Mouse (Mus musculus): ENCODE measurements around the gene Prss50.

Gene Prss50

DNA sequence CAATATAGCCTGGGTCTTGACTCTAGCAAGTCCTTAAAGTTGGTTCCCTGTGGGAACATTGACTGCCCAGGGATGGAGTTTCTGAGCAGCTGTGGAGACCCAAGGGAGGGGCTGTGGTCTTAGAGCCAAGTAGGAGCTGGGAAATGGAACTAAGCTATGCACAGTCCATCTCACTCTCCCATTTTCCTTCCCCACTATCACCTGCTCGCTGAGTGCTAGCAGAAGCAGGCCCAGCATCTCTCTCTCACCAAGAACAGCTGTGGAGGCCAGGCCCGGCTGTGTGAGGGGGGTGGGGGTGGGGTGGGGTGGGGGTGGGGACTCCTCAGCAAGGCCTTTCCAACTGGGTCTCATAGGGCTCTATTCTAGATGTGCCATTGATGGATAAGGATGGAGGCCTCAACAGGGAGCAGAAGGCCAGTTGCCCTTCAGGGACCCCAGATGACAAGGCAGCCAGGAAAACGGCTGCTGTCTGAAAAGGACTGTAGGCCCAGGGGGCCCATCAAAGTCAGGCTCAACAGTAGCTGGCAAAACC, 17.0 kb downstream of the Prss50 start:
- no peak for DNase-seq (ENCODE audit: low read depth)

DNA sequence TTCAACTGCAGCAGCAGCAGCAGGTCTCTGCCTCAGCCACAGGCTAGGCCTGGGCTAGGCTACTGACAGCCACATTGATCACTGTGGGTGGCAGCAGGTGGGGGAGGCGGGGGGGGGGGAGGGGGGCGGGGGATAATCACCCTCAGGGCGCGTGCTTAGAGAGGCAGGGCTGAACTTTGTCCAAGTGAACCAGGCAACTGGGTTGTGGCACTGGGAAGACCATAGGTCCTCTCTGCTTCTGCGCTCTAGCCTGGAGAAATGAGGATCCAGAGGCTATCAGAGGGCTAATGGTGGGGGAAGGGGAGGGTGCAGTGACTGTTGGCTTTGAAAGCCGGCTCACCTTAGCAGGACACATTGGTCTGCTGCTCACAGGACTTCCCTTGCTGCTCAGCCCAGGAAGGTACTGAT, 17.5 kb downstream of the Prss50 start:
- no peak for DNase-seq (ENCODE audit: low read depth)

DNA sequence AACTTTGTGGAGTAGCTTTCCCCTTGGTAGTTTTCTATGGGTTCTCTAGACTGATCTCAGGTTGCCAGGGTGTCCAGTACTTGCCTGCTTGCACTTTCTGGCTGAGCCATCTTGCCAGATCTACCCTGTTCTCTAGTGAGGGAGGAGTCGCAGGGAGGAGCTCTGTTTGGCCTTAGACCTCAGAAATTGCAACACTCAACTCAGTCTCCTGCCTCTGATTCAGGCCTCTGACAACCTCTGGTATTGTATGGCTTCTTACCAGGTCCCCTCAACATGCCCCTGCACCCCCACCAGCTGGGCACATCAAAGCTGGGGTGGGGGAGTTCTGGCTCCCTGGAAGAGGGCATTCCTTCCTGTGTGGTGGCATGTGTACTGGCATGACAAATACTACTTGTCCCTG, 19.6 kb downstream of the Prss50 start:
- no peak for DNase-seq (ENCODE audit: low read depth)

DNA sequence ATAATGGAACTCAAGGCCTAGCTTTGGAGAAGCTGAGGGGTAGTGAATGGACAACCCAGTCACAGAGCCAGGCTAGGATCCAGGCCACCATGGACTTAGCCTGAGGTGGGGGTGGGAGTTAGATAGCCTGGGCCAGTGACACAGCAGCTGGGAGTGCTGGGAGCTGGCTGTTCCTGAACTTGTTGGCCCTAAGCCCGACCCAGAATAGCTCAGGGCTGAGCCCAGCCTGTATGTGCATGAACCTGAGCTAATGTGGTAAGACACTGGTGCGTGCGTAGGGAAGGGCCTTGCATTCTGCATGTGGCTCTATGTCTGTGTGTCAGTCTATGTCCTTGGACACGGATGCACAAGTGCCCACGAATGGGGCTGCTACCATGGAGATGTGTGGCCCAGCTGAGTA, 20.1 kb downstream of the Prss50 start:
- DNase-seq (ENCODE audit: low read depth) = no peak

DNA sequence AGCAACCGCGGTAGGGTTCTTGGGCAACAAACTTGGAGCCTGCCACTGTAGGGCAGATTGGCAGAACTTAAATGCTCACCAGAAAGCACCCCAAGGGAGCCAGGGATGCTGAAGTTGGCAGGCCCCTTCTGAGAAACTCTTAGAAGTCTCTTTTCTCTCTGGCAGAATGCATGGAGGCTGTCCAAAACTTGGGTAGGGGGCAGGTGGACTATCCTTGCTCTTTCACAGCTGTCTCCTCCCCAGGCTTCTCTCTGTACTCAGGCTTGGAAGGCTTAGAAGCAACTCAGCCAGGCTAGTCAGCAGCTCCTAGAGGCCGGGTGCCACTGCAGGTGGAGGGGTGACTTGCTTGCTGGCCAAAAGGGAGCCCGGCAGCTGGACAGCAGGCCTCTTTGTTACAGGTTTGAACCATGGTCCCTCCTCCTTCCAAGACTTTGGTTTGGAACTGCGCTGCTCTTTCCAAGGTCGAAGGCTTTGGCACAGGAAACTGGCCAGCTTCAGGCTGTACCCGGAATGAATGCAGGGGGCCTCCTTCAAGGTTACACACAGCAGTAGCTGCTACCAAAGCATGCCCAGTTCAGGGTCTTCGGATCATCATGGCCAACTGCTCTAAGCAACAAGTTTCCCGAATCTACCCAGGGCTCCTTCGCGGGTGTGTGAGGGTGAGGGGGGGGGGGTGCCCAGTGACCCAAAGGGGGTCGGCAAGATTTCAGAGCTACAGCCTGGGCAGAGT, 21.6 kb downstream of the Prss50 start, which contains the start of gene Als2cl:
TSS of gene Als2cl (plus strand) at position 680 of the 730 bp plus-strand sequence.
- no peak for DNase-seq (ENCODE audit: low read depth)

DNA sequence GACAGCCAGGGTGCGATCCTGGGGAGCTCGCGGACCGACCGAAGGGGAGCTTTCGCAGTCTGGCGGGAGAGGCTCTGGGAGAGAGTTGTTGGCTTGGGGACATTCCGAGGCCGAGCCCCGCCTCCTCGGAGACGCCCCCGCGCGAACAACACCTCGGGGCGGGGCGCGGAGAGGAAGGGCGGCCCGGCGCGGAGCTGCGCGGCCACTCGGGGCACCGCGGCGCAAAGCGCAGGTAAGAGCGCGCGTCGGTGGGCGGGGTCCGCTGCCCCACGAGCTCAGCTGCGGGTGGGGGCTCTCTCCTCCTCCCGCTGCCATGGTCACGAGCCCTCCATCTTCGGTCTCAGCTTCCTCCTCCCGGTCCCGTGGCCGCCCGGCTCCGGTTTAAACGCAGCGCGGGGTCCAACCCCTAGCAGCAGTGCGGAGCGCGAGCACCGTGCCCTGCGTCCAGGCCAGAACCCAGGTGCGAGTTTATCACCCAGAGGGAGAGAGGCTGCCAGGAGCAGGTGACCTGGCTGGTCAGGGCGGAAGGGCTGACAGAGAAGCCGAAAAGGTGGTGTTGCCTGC, 22.3 kb downstream of the Prss50 start, which contains the start of gene Tmie:
TSS of gene Tmie (minus strand) at position 116 of the 564 bp plus-strand sequence.
- DNase-seq (ENCODE audit: low read depth) = no peak

DNA sequence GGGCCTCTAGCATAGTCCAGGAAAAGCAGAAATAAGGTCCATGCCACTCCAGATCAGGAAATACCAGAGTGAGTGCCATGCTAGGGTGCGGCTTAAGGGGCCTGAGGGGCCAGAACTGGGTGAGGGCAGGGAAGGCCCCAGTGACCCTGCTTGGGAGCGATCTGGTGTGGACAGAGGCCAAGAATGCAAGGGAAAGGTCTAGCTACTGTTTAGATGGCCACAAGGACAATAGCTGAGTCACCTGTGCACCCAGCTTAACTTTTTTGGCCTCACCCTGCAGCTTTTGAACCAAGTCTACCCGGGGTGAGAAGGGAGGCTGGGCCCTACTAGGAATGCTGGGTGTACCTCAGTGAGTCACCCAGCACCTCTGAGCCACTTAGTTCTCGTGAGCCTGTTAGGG, 23.0 kb downstream of the Prss50 start:
- no peak for DNase-seq (ENCODE audit: low read depth)

DNA sequence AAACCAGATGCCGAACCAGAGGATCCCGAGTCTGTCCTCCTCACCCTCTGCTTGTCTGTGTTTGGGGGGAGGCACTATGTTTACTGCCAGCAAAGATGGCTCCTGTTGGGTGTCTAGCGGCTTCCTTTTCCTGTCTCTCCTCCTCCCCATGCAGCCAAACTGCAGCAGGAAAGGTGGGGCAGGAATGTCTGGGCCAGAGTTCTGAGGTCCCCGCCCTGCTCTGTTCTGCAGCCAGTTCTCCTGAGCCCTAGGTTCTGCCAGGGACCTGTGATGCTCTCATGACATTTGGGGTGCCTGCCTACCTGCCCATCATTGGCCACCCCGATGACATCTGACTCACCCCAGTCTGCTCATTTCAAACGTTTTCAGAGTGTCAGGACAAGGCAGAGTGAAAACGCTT, 24.2 kb downstream of the Prss50 start:
- DNase-seq (ENCODE audit: low read depth) = no peak

DNA sequence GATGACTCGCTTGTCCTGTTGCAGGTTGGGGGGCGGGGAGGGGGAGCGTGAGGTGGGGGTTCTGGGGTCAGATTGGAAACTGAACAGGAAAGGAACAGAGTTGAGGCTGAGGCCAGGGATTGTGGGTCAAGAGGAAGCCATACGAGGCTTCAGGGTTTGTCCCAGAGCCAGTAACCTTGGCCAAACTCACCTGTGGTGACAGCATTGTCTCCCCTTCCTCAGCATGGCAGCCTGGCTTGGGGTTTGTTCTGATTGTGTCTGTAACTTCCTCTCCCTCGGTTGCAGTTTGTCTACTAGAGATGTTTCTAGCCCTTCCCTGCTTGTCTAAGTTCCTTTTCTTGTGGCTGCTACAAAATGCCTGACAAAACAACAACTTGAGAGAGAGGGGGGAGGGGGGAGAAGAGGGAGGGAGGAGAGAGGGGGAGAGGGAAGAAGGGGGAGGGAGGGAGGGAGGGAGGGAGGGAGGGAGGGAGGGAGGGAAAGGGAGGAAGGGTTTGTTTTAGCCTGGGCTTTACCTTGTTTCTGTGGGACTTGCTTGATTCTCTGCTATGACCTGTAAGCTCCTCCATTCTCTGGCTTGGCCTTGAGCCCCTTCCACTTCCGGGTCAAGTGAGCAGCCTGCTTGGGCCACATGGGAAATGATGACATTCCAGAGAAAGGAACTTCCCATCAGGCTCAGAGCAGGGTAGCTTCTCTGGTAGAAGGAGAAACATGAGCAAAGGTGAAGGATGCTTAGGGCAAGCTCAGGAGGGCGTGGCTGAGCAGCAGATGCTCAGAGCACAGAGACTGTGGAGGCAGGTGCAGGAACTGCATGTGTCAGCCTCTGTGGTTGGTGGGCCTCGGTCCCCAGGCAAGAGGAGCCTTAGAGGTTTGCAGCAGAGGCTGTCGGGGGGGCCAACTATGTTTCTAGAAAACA, 29.9 kb downstream of the Prss50 start:
- DNase-seq (ENCODE audit: low read depth) = no peak

DNA sequence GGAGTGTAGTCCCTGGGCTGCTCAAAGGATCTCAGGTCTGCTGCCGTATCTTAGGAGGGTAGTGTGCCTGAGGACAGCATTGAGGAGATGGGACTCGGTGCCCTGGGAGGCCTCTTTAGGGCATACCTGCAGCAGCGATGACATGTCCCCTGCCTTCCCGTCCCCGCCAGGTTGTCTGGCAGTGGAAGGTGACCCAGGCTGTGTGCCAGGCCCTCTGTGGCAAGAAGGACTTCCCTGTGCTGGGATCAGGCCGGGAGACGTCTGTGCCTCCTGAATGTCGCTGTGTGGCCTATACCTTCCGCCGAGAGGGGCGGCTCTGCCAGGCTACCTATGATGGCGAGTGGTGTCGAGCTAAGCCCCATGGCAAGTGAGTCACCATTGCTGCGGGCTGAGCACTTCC, 31.2 kb downstream of the Prss50 start:
- DNase-seq (ENCODE audit: low read depth) = no peak

DNA sequence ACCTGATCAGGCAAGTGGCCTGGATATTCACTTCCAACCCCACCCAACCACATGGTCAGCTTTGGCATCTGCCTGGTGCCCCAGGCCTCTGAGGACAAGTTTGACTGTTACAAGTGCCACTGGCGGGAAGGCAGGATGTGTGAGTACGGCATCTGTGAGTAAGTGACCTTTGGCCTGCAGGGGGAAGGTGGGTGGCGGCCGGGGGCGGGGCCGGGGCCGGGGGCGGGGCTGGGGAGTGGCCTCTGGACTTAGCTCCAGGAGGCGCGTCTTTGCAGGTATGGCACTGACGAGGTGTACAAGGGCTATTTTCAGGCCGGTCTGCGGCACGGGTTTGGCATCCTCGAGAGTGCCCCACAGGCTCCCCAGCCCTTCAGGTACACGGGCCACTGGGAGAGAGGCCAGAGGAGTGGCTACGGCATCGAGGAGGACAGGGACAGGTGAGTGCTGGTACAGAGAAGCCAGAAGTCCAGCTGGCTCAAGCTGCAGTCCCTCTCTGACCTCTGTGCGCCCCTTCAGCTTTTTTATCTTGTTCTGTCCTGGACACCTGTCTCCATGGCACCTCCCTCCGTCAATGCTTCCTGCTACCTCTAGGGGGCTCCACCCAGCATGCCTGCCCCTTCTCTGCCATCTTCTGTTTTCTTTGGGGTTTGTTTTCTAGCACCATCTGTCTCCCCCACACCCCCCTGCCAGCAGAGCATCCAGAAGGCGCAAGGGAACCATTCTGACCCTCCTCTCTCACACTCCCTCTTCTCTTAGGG, 32.4 kb downstream of the Prss50 start:
- no peak for DNase-seq (ENCODE audit: low read depth)

DNA sequence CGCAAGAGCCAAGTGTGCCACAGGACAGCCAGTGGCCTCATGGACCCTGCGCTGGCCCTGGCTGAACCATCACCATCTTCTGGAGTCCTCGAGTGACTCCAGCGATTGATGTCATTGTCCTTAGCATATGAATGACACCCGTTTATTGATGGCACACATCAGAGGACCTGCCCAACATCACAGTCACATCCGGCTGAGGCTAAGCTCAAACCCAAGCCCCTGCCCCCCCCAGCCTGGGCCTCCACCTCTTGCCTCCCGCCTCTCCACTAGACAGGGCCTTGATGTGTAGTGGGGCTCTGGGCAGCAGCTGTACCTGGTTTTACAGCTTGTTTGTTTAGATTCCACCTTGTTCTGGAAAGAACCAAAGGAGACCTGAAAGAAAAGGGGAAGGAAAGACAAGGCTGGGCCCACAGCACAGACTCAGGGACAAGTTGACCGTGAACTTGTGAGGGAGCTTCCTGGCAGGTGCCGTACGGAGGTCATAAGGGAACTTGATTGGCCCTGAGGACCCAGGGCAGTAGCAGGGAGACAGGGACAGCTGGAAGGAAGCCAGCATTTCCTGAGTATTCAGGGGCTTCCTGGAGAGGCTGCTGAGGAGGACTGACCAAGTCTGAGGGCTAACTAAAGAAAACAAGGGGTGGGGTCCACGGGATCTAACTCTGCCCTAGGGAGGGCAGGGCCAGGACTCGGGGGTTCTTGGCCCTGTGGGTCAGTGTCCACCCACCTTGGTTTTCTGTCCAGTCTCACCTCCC, 33.5 kb downstream of the Prss50 start:
- DNase-seq (ENCODE audit: low read depth) = no peak

DNA sequence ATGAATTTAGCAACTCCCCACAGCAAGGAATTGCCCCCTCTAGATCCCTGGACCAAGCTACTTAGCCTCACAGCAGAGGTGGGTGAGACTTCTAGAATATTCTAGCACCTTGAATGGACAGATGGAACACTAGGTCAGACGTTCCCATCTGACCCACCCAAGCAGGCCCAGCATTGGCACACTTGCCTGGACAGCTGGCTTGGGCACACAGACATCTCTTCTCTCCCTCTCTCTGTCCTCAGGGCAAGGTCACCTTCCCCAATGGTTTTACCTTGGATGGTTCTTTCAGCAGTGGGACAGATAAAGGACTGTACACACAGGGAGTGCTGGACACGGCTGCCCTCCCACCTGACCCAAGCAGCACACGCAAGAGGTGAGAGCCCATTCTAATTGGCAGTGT, 34.8 kb downstream of the Prss50 start:
- DNase-seq (ENCODE audit: low read depth) = no peak

DNA sequence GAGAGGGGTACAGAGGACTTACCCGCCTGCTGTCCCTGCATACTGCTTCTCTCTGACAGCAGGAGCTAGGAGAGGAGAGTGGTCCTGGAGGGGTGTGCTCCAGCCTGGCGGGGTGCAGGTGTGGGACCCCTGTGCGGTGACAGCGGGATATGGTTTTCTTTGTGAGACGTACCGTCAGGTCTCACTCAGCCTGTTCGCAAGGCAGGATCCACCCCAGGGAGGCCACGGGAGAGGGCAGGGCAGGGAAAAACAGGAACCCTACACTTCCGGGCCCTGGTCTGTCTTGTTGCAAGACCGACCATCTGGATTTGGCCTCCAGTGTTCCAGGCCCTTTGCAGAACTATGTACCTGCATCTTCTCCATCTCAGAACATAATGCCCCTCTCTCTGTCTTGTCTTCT, 35.7 kb downstream of the Prss50 start:
- DNase-seq (ENCODE audit: low read depth) = no peak

DNA sequence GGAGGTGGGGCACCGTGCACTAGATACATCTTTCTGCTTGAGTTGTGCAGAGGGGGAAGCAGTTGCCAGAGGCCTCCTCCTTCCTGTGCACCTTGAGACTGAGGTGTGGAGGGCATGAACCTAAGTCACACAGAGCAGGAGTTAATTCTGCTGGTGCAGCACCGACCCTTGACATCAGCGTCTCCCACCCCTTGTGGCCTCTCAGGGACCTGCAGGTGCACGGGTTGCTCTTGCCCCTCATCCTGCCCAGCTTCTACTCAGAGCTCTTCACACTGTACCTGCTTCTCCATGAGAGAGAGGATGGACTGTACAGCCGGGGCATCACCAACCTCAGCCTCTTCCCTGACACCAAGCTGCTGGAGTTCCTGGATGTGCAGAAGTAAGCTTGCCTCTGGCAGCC, 37.7 kb downstream of the Prss50 start:
- no peak for DNase-seq (ENCODE audit: low read depth)

DNA sequence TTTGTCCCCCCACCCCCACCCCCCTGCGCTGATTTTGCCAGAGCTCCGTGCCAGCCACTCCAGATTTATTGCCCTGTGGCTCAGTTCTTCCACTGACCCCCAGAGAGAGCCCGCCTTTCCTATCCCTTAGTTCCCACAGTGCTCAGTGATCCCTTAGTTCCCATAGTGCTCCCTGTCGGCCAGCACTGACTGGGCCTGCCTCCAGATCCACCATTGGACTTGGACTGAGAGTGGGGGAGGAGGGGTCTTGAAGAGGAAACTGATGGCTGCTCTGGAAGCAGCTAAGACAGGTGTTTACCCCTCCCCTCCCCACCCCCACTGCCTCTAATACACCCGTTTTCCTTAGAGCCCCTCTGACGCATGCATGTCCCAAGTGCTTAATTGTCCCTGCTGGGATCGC, 38.2 kb downstream of the Prss50 start:
- DNase-seq (ENCODE audit: low read depth) = no peak

DNA sequence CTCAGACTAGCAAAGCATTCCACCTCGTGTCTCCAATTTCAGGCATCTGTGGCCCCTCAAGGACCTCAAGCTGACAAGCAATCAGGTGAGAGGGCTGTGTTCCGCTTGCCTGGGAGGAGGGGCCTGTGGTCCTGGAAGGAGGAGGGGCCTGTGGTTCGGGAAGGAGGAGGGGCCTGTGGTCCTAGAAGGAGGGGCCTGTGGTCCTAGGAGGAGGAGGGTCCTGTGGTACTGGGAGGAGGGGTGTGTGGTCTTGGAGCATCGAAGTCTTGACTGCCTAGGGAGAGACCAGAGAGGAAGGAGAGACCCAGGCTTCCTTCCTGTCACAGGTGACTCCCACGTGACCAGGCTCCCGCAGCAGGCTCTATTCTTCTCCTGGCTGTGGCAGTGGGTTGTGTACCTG, 38.8 kb downstream of the Prss50 start:
- DNase-seq (ENCODE audit: low read depth) = no peak

DNA sequence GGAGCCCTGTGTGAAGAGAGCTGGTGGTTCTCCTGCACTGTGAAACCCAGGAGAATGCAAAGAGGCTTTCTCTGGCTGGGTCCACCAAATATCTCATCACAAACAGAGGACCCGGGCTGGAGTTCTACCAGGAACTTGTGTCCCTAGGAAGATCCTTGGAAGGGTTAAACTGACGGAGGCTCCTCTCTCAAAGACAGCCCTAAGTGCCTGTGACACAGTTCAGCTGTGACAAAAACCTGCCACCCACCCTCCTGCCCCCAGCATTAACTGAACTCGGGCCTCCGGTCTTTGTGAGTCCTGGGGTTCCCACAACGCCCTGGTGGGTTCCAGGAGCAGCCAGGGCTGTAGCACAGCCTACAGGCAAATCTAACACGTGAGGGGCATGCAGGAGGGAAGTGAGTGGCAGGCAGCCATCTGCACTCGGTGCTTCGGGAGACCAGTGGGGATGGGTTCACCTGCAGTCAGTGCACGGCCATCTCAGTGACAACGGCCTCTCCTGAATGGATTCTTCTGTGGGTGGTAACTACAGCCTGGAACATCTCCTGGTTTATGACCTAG, 41.8 kb downstream of the Prss50 start:
- DNase-seq (ENCODE audit: low read depth) = no peak

DNA sequence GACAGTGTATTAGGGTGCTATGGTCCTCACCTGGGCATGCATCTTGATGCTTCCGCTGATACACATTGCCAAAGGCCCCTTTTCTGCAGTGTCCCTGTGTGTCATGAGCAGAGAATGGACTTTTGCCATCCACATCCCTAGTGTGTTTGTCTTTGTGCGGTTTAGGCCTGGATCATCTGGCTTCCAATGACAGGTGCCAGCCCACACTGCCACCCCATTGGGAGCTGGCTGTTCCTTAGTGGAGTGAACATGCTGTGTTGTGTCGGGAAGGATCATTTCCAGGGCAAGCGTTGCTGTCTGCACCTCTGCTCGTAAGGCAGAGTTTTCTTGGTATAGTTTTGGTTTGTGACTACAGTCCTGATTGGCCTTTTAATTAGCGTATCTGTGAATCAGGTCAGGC, 43.4 kb downstream of the Prss50 start:
- no peak for DNase-seq (ENCODE audit: low read depth)

DNA sequence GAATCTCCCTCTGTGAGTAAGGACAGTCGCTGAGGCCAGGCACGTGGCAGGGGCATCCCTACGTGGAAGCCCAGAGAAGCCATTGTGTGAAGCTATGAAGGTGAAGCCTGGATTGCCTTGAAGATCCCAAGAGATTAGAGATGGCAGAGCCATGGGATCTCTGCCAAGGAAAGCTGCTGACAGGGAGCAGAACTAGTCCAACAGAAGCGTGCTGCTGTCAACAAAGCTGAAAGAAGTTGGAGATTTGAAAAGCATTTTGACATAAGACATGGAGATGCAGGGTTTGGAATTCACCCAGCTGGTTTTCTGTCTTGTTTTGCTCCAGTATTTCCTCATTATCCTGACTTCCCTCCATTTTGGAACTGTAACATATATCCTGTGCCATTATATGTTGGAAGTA, 44.5 kb downstream of the Prss50 start:
- no peak for DNase-seq (ENCODE audit: low read depth)
